Mouse (Mus musculus): Measurements from ENCODE around the gene Cdk13.
A peak's percentile ranks its signal among the peaks of the same experiment; 100 is the strongest.

Gene Cdk13

GRCm38 (mm10) chr13:17804909-17805613 is at the start of gene Cdk13:
Gene Cdk13 (minus strand): TSS chr13:17805097.
- DNase-seq (ENCODE audit: inconsistent age in 2 of 2, low spot score in 1 of 2), result peak; percentile 100

GRCm38 (mm10) chr13:17843336-17843735 is 38.4 kb upstream of the Cdk13 start:
- DNase-seq (ENCODE audit: inconsistent age in 2 of 2, low spot score in 1 of 2), result no peak

DNA sequence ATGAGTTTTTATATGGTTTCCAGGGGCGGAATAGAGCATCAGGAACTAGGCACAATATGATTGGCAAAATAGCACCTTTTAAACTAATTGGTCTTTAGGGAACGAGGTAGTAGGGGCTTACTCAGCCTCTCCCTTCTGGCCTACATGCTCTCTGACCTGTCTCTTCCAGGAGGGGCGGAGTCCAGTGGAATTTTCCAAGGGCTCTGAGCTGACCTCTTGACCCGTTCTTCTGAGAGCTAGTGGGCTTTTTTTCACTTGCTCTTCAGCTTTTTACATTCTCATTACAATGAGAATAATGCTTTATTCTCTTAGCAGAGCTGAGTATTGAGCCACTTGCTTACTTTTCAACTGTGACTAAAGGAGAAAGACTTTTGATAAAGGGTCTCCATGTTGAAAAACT is 37.9 kb upstream of the Cdk13 start:
- DNase-seq (ENCODE audit: inconsistent age in 2 of 2, low spot score in 1 of 2), result no peak

DNA sequence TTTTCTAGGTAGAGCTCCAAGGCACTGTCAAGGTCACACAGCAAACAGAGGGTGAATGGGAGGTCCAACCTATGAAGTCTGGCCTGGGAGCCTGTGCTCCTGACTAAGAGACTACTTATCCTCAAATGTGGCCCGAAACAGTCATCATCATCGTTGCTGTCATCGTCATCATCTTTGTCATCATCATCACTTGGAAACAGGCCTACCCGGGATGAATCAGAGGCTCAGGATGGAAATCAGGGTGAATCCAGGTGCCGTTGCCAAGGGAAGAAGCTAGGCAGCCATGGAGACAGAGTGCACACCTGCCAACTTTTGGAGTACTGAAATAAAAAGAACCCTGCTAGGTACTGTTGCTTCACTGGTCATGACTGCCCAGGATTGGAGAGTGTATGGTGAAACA is 34.2 kb upstream of the Cdk13 start:
- DNase-seq (ENCODE audit: inconsistent age in 2 of 2, low spot score in 1 of 2), result no peak

GRCm38 (mm10) chr13:17838484-17838851 is 33.6 kb upstream of the Cdk13 start:
- peak; percentile 37 to 82 for DNase-seq (ENCODE audit: inconsistent age in 2 of 2, low spot score in 1 of 2)

GRCm38 (mm10) chr13:17837610-17838483 is 33.0 kb upstream of the Cdk13 start:
- DNase-seq (ENCODE audit: inconsistent age in 2 of 2, low spot score in 1 of 2), result peak; percentile 19 to 77

DNA sequence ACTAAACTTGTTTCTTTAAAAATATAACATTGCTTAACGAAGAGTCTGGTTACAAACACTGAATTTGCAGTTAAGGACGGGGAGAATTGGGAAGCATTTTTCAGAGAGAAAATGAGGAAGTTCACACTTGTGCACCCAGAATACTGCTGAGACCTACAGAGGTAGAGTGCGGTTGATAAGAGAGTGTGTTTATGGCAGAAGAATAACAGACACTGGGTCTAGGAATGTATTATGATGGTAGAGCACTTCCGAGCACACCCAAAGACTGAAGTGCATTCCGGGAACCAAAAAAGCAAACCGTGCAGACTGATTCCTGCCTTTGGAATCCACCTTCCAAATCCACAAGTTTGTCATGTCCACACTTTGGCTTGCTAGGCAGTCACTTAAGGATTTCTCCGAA is 31.9 kb upstream of the Cdk13 start:
- no peak for DNase-seq (ENCODE audit: inconsistent age in 2 of 2, low spot score in 1 of 2)

- DNase-seq (ENCODE audit: inconsistent age in 2 of 2, low spot score in 1 of 2), result no peak
These were observed 28.0 kb upstream of the Cdk13 start for GRCm38 (mm10) chr13:17832940-17833339.

DNA sequence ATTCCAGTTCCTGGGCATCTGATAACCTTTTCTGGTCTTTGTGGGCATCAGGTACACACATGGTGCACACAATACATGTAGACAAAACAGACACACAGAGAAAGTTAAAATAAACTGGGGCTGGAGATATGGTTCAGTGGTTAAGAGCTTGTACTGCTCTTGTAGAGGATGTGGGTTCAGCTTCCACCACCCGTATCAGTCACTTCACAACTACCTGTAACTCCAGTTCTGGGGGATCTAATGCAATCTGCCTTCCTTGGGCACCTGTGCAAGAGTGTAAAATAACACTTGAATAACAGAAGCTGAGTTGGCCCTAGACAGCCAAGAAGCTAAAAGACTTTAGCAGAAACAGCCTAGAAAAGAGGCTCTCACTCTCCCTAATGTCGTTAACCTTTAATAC is 12.3 kb upstream of the Cdk13 start:
- no peak for DNase-seq (ENCODE audit: inconsistent age in 2 of 2, low spot score in 1 of 2)

DNA sequence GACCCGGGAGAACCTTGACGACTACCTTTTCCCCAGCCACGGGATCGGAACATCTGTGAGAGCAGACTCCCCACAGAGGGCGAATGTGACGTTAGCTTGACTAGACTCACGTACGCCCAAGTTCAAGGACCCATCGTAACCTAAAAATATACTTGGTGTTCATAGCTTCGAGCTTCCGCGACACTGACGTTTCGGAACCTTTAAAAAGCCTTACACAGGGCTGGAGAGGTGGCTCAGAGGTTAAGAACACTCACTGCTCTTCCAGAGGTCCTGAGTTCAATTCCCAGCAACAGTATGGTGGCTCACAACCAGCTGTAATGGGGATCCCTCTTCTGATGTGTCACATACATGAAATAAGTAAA is 698 bp upstream of the Cdk13 start:
- DNase-seq (ENCODE audit: inconsistent age in 2 of 2, low spot score in 1 of 2), result no peak

DNA sequence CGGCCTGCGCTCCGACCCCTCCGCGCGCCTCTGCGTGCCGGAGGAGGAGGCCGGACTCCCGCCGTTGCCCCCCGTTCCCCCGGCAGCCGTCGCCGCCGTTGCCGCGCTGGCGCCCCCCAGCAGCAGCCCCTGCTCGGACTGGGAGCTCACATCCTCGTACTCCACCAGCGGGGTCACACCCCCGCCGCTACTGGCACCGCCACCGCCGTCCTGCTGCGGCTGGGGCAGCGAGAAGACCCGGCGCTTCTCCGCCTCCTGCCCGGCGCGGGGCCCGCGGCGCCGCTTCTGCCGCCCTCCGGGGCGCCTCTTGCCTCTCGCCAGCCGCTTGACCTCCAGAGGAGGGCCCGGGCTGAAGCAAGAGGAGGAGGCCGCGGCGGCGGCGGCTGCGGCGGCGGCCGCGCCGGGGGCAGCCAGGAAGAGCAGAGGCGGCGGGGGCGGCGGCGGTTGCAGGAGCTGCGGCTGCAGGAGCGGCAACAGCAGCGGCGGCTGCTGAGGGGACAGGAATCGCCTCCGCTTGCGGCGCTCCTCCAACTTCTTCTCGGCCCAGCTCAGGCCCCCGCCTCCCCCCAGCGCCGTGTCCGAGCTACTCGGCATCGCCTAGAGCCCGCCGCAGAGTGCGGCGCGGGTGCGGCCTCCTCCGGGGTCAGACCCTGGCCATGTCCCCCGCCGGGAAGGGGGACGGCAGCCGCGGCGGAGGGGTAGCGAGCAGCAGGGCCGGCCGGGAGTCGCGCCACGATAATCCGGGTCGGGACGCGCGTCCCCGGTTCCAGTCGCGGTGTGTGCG is 647 bp downstream of the Cdk13 start:
- peak; percentile 71 to 87 for DNase-seq (ENCODE audit: inconsistent age in 2 of 2, low spot score in 1 of 2)

- DNase-seq (ENCODE audit: inconsistent age in 2 of 2, low spot score in 1 of 2), result peak; percentile 86 to 92
These were observed 1.4 kb downstream of the Cdk13 start for GRCm38 (mm10) chr13:17803331-17804057.

GRCm38 (mm10) chr13:17802880-17803279 is 2.0 kb downstream of the Cdk13 start:
- DNase-seq (ENCODE audit: inconsistent age in 2 of 2, low spot score in 1 of 2), result no peak

DNA sequence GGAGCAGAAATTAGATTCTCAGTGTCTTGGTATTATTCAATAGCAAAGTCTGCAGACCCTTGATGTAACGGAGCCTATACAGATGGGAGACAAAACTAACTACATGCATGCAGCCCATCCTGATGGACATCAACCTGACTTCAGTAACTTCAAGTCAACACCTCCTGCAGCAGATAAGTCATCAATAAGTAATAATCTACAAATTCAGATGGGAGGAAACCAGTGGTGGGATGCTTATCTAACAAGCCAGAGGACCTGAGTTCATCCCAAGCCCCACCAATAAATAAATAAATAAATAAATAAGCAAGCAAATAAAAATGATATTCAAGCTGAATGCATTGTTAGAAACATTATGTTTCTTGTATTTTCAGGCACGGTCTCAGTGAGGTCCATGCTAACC is 5.2 kb downstream of the Cdk13 start:
- DNase-seq (ENCODE audit: inconsistent age in 2 of 2, low spot score in 1 of 2), result no peak

GRCm38 (mm10) chr13:17795757-17796456 is 9.0 kb downstream of the Cdk13 start:
- no peak for DNase-seq (ENCODE audit: inconsistent age in 2 of 2, low spot score in 1 of 2)

DNA sequence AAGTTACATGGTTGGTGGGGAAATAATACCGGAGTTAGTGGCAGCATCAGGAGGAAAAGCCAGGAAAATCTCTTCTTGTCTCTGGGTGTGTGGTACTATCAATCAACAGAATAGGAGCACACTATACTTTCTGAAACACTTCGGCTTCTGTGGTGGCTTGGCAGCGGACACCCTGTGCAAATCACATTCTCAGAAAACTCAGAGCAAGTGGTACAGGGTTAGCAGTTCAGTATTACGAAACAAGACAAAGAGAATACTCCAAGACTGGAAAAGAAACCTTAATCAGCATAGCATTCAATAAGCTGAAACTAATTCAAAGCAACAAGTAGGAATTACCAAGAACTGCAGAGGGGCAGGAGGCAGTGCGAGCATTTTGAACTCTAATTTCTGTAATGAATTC is 21.3 kb downstream of the Cdk13 start:
- DNase-seq (ENCODE audit: inconsistent age in 2 of 2, low spot score in 1 of 2), result no peak

- no peak for DNase-seq (ENCODE audit: inconsistent age in 2 of 2, low spot score in 1 of 2)
These were observed 25.0 kb downstream of the Cdk13 start for GRCm38 (mm10) chr13:17779923-17780322.

GRCm38 (mm10) chr13:17776303-17776702 is 28.6 kb downstream of the Cdk13 start:
- DNase-seq (ENCODE audit: inconsistent age in 2 of 2, low spot score in 1 of 2), result no peak

DNA sequence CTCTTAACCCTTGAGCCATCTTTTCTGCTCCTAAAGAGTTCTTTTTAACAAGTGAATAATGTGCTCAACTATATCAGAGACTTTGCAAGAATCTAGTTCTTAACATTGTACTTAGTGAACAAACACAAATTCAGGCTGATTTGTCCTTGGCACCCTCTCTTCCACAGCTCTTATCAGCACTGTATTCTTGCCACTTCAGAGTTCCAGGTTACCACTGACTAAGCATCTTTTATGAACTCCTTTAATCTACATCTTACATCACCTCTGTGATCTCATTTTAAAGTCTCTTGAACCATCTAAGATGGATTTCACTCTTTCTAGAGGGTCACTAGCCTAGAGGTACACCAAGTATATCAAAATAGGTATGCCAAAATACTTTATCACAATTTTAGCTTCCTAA is 29.5 kb downstream of the Cdk13 start:
- DNase-seq (ENCODE audit: inconsistent age in 2 of 2, low spot score in 1 of 2), result peak; percentile 36 to 55

GRCm38 (mm10) chr13:17773112-17773511 is 31.8 kb downstream of the Cdk13 start:
- no peak for DNase-seq (ENCODE audit: inconsistent age in 2 of 2, low spot score in 1 of 2)
